Mouse (Mus musculus) frontal cortex, postnatal 10 days (tissue): ENCODE data around the gene Chst2.

Source experiments
- DNase-seq, 2 experiments: peaks; one replicate each; pipeline ENCODE4 v3.0.0; 2022; ENCODE audit warnings: low spot score in 2 of 2, mixed read lengths in 1 of 2

Chst2 gene

GRCm38 (mm10) chr9:95365882-95366281, 40.6 kb downstream of the Chst2 start:
- DNase-seq, result no peak

DNA sequence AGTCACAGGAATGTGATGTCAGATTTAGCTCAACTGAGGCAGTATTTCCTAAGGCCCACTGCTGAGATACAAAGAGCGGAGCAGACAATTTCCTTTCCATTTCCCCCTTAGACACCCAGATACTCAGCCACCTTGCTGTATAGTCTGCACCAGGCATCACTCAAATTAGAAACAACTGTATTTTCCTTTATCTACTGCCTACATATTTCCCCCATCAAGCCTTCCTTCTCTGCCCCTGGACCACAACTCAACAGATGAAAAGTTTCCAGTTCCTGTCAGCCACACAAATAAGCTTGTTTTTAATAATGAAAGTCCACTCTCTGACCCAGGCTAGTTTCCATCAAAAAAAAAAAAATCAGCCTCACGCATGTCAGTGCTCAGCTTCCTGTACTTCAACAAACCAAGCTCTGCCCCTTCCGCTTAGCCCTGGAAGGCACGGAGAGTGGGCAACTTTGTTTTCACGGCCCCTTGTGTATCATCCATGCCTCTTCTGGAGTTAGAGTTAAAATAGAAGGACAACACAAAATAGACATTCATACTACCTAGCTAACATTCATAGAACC, 52.6 kb downstream of the Chst2 start:
- DNase-seq, result no peak

GRCm38 (mm10) chr9:95351968-95352367, 54.6 kb downstream of the Chst2 start:
- no peak for DNase-seq

- no peak for DNase-seq
These were observed 56.0 kb downstream of the Chst2 start for GRCm38 (mm10) chr9:95350550-95350949.
